Mouse (Mus musculus): ENCODE measurements at regions not wholly inside any gene's neighbourhood (a gene's known extent, or its start where the extent isn't known, plus 50 kb on each side); places are given as distances from the start of the nearest gene placed in this dataset.

- DNase-seq (ENCODE audit: low spot score in 2 of 2) = no peak
These were observed 113.6 kb upstream of the Armc2 start for GRCm38 (mm10) chr10:42131798-42132197.

- DNase-seq (ENCODE audit: low spot score in 2 of 2) = no peak
These were observed 113.1 kb upstream of the Armc2 start for GRCm38 (mm10) chr10:42131298-42131697.

- no peak for DNase-seq (ENCODE audit: low spot score in 2 of 2)
These were observed 109.7 kb upstream of the Armc2 start for GRCm38 (mm10) chr10:42127865-42128419.

- DNase-seq (ENCODE audit: low spot score in 2 of 2) = peak in 1 of 2 experiments; percentile 9
These were observed 108.6 kb upstream of the Armc2 start for GRCm38 (mm10) chr10:42126816-42127215.

- DNase-seq (ENCODE audit: low spot score in 2 of 2) = no peak
These were observed 104.8 kb upstream of the Armc2 start for GRCm38 (mm10) chr10:42122768-42123635.

- no peak for DNase-seq (ENCODE audit: low spot score in 2 of 2)
These were observed 103.7 kb upstream of the Armc2 start for GRCm38 (mm10) chr10:42121984-42122383.

GRCm38 (mm10) chr10:42119326-42119725 is 101.1 kb upstream of the Armc2 start:
- DNase-seq (ENCODE audit: low spot score in 2 of 2) = no peak

- DNase-seq (ENCODE audit: low spot score in 2 of 2) = no peak
These were observed 100.3 kb upstream of the Armc2 start for GRCm38 (mm10) chr10:42118361-42119188.

GRCm38 (mm10) chr10:42117523-42117922 is 99.3 kb upstream of the Armc2 start:
- no peak for DNase-seq (ENCODE audit: low spot score in 2 of 2)

- DNase-seq (ENCODE audit: low spot score in 2 of 2) = no peak
These were observed 97.7 kb upstream of the Armc2 start for GRCm38 (mm10) chr10:42115920-42116298.

- no peak for DNase-seq (ENCODE audit: low spot score in 2 of 2)
These were observed 97.1 kb upstream of the Armc2 start for GRCm38 (mm10) chr10:42115224-42115919.

GRCm38 (mm10) chr10:42110704-42111103 is 92.5 kb upstream of the Armc2 start:
- DNase-seq (ENCODE audit: low spot score in 2 of 2) = no peak

- no peak for DNase-seq (ENCODE audit: low spot score in 2 of 2)
These were observed 90.2 kb upstream of the Armc2 start for GRCm38 (mm10) chr10:42108294-42109014.

GRCm38 (mm10) chr10:42107437-42108293 is 89.4 kb upstream of the Armc2 start:
- DNase-seq (ENCODE audit: low spot score in 2 of 2) = no peak

GRCm38 (mm10) chr10:42106611-42107010 is 88.4 kb upstream of the Armc2 start:
- no peak for DNase-seq (ENCODE audit: low spot score in 2 of 2)

- no peak for DNase-seq (ENCODE audit: low spot score in 2 of 2)
These were observed 86.8 kb upstream of the Armc2 start for GRCm38 (mm10) chr10:42105083-42105482.

GRCm38 (mm10) chr10:42102320-42102719 is 84.1 kb upstream of the Armc2 start:
- DNase-seq (ENCODE audit: low spot score in 2 of 2) = no peak

GRCm38 (mm10) chr10:42101096-42101495 is 82.9 kb upstream of the Armc2 start:
- DNase-seq (ENCODE audit: low spot score in 2 of 2) = no peak

- no peak for DNase-seq (ENCODE audit: low spot score in 2 of 2)
These were observed 78.7 kb upstream of the Armc2 start for GRCm38 (mm10) chr10:42096924-42097323.

GRCm38 (mm10) chr10:42095986-42096385 is 77.7 kb upstream of the Armc2 start:
- DNase-seq (ENCODE audit: low spot score in 2 of 2) = no peak
